Mouse (Mus musculus) stomach, postnatal 0 days (tissue): ENCODE data around the gene Mgat5b. TPM values are rescaled to one million over a fixed set of nuclear protein-coding genes. Genes with fewer than 3 reads are reported as not detected.

Experiments used
- ATAC-seq: fragments of 200-750 bp; cut with Nextera tagmentation; 2 replicates; pipeline ENCODE4 v1.8.0; 2017; ENCODE audit not compliant: low FRiP score, low TSS enrichment
- DNase-seq: peaks from one replicate; pipeline ENCODE4 v3.0.0-alpha.2; 2016; ENCODE audit warnings: low spot score
- H3K27ac ChIP-seq: fragments of 300-500 bp; sonication (generic); replicated peaks from 2 replicates; pipeline ENCODE4 v1.5.1; 2014; ENCODE audit warnings: mild to moderate bottlenecking, control low read depth
- H3K27me3 ChIP-seq: fragments of 300-500 bp; sonication (generic); 2 replicates; pipeline ENCODE4 v1.6.1; 2014; ENCODE audit warnings: low read length; ENCODE audit not compliant: control insufficient read depth, insufficient read depth
- H3K36me3 ChIP-seq: fragments of 300-500 bp; sonication (generic); 2 replicates; pipeline ENCODE4 v1.6.1; 2014; ENCODE audit warnings: low read length, mixed read lengths; ENCODE audit not compliant: control insufficient read depth, insufficient read depth
- H3K4me1 ChIP-seq: fragments of 300-500 bp; sonication (generic); replicated peaks from 2 replicates; pipeline ENCODE4 v1.6.1; 2014; ENCODE audit warnings: antibody characterized with exemption; ENCODE audit not compliant: control insufficient read depth, insufficient read depth
- H3K4me2 ChIP-seq: fragments of 300-500 bp; sonication (generic); replicated peaks from 2 replicates; pipeline ENCODE4 v1.6.1; 2014; ENCODE audit warnings: low read depth, mild to moderate bottlenecking, control low read depth, moderate library complexity
- H3K4me3 ChIP-seq: fragments of 300-500 bp; sonication (generic); 2 replicates; pipeline ENCODE4 v1.5.1; 2014; ENCODE audit warnings: low read depth, low read length, control low read depth
- H3K9ac ChIP-seq: fragments of 300-500 bp; sonication (generic); 2 replicates; pipeline ENCODE4 v1.6.1; 2014; ENCODE audit warnings: mild to moderate bottlenecking, low read length, control low read depth, mixed read lengths
- H3K9me3 ChIP-seq: fragments of 300-500 bp; sonication (generic); 2 replicates; pipeline ENCODE4 v1.6.1; 2016; ENCODE audit warnings: low read length; ENCODE audit not compliant: control insufficient read depth
- CTCF ChIP-seq: IDR thresholded peaks from 2 replicates; pipeline ENCODE4 v1.5.1; 2016; ENCODE audit warnings: antibody characterized with exemption, low read depth, mild to moderate bottlenecking, moderate library complexity
- EP300 ChIP-seq: optimal IDR thresholded peaks from 2 replicates; pipeline ENCODE3; 2016; ENCODE audit warnings: antibody characterized with exemption
- WGBS: fragments of 180-500 bp; shearing (Covaris S2); extraction: QIAGEN DNeasy Blood & Tissue Kit; methylation state at CpG from one replicate; pipeline ENCODE4 v1.1.7; 2014; 5-methylcytosine and 5-hydroxymethylcytosine counted together
- polyA plus RNA-seq: library from polyadenylated mRNA; unstranded; fragments of >200 nt; fragmentation: Nextera tagmentation; extraction: Ambion mirVana; gene quantifications from 2 replicates; pipeline ENCODE4 v1.2.1, GENCODE M21; 2015

The Mgat5b gene
- polyA plus RNA-seq, 1 experiment from 2014 or later: 0.30 TPM

GRCm38 (mm10) chr11:116991410-116991809 lies 72.7 kb downstream of the Mgat5b start:
- Histone ChIP-seq H3K36me3 (no peaks in the 10 kb centered on the region), H3K4me1 (no peaks in the 10 kb centered on the region), H3K27me3 (0 out of 2 replicates have a peak, but pooled peaks cover 2% of the 10 kb centered on the region), H3K9me3 (no peaks in the 10 kb centered on the region), H3K4me2 (no peak overlapping the region), H3K27ac (no peak overlapping the region), H3K4me3 (no peak overlapping the region), H3K9ac (no peak overlapping the region)
- ATAC-seq (no peak), DNase-seq (no peak)
- 73% methylated on average over 8 of the region's 8 CpGs for WGBS
- TF ChIP-seq EP300 (no peak), CTCF (no peak)

- Histone ChIP-seq H3K27ac (no peak overlapping the region), H3K4me2 (no peak overlapping the region), H3K9ac (no peak overlapping the region), H3K9me3 (no peaks in the 10 kb centered on the region), H3K27me3 (0 out of 2 replicates have a peak, but pooled peaks cover 2% of the 10 kb centered on the region), H3K4me1 (no peaks in the 10 kb centered on the region), H3K4me3 (no peak overlapping the region), H3K36me3 (no peaks in the 10 kb centered on the region)
- DNase-seq: no peak
- 72% methylated on average over 6 of the region's 6 CpGs for WGBS
- no peak for ATAC-seq
- no peak for TF ChIP-seq EP300
- no peak for TF ChIP-seq CTCF
Observed at GRCm38 (mm10) chr11:116991964-116992363, 73.3 kb downstream of the Mgat5b start.

DNA sequence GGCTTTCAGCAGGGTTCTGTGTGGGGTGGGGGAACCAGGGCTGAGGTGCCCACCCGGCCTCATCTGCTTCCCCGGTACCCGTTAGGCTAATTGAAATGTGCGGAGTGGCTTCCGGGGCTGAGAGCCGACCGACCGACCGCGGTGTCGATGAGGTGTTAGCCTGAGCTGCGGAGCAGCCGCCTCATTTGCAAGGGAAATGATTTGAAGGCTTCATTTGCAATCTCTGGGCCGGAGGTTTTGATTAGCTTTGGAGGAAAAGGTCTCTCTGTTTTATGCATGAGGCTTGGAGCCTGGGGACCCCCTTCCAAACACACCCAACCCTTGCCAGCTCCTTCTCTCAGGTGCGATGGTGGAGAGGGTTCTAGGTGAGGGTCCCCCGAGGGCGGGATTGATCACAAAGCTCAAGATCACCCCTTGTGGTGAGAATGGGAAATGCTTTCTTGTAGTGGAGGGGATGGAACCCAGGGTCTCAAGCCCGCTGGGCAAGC lies 75.5 kb downstream of the Mgat5b start:
- Histone ChIP-seq H3K4me3 (no peak overlapping the region), H3K36me3 (no peaks in the 10 kb centered on the region), H3K4me1 (no peaks in the 10 kb centered on the region), H3K9me3 (no peaks in the 10 kb centered on the region), H3K27me3 (0 out of 2 replicates have a peak, but pooled peaks cover 2% of the 10 kb centered on the region), H3K27ac (no peak overlapping the region), H3K9ac (no peak overlapping the region), H3K4me2 (0 out of 2 replicates have a peak overlapping the region, but pooled peaks have one; percentile 20)
- DNase-seq (peak; percentile 28), ATAC-seq (no peak)
- TF ChIP-seq CTCF (peak; percentile 76), EP300 (no peak)
- 5% methylated on average over 18 of the region's 18 CpGs for WGBS

DNA sequence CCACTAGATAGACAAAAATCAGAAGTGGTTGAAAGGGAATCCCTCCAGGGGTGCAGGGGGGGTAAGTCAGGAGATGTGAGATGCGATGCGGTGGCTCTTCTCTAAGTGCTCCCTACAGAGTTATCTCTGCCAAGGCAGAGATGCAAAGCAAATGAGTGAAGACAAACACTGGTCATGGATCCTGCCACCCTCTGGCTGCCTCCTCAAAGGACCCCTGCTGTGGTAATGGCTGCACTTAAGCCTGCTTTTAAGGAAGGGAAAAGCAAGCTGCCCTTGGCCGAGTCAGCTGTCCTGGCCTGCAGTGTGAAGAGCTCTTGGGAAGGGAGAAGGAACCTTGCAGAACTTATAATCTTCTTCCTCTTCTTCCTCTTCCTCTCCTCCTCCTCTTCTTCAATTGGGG lies 78.3 kb downstream of the Mgat5b start:
- Histone ChIP-seq H3K9ac (no peak overlapping the region), H3K4me3 (no peak overlapping the region), H3K27ac (no peak overlapping the region), H3K4me2 (no peak overlapping the region), H3K4me1 (no peaks in the 10 kb centered on the region), H3K36me3 (no peaks in the 10 kb centered on the region), H3K9me3 (no peaks in the 10 kb centered on the region), H3K27me3 (0 out of 2 replicates have a peak, but pooled peaks cover 2% of the 10 kb centered on the region)
- TF ChIP-seq CTCF (no peak), EP300 (no peak)
- 27% methylated on average over 3 of the region's 3 CpGs for WGBS
- no peak for DNase-seq
- no peak for ATAC-seq

DNA sequence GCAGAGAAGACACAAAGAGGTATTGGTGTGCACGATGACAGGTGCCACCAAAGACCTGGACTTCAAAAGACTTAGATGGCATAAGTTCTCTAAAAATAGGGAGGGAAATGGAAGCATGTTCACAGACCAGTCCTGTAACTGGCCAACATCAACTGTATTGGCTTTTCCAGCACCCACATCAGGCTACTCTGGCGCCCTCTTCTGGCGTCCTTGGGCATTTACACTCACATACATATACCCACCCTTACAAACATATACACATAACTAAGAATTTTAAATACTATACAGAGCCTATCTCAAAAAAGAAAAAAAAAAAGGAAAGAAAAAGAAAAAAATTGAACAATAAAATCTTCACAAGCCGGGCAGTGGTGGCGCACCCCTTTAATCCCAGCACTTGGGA lies 80.3 kb downstream of the Mgat5b start:
- no peak for DNase-seq
- H3K4me2 ChIP-seq: no peak overlapping the region
- no peak for TF ChIP-seq EP300
- TF ChIP-seq CTCF: peak; percentile 43
- H3K9me3 ChIP-seq: no peaks in the 10 kb centered on the region
- no peak for ATAC-seq
- H3K4me1 ChIP-seq: no peaks in the 10 kb centered on the region
- 91% methylated on average over 5 of the region's 5 CpGs for WGBS
- no peak overlapping the region for H3K9ac ChIP-seq
- H3K27me3 ChIP-seq: peaks cover 2% of the 10 kb centered on the region; the same call in 1 of the 2 replicates
- no peak overlapping the region for H3K4me3 ChIP-seq
- H3K36me3 ChIP-seq: no peaks in the 10 kb centered on the region
- no peak overlapping the region for H3K27ac ChIP-seq

- Histone ChIP-seq H3K4me2 (no peak overlapping the region), H3K27ac (no peak overlapping the region), H3K4me1 (no peaks in the 10 kb centered on the region), H3K9me3 (no peaks in the 10 kb centered on the region), H3K27me3 (no peaks in the 10 kb centered on the region; the same call in 1 of the 2 replicates), H3K4me3 (no peak overlapping the region), H3K36me3 (no peaks in the 10 kb centered on the region), H3K9ac (no peak overlapping the region)
- DNase-seq (no peak), ATAC-seq (no peak)
- TF ChIP-seq CTCF: no peak
- no peak for TF ChIP-seq EP300
- WGBS: 9% methylated on average over 3 of the region's 3 CpGs
Observed at GRCm38 (mm10) chr11:117000219-117000618, 81.6 kb downstream of the Mgat5b start.
